18 mouse cellular contexts compared by ENCODE assay signal in the genomic region with DNA sequence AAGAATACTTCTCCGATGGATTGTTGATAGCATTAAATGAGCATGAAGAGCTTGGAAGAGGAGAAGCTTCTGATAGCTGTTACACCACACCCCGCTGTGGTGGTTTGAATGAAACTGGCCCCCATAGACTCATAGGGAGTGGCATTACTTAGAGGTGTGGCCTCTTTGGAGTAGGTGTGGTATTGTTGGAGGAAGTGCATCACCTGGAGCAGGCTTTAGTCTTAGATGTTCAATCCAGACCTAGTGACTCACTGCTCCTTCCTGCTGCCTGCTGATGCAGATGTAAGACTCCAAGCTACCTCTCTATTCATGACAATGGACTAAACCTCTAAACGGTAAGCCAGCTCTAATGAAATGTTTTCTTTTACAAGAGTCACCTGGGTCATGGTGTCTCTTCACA.
"Had no signal": no experiment of that assay in that cellular context is flagged by ENCODE, and none has a peak within 500 bp of the region (broad histone marks: within the 10 kb centered on the region; RNA-seq: fewer than 3 reads in every experiment).

No protein-coding gene starts in this region.

- DNase-seq: liver, postnatal 0 days; lung, adult 2 months; lung, postnatal 10 days; lung, postnatal 4 days; midbrain, embryonic 14.5 days; right cerebral cortex, adult 18-20 months; right cerebral cortex, postnatal 25 days; right cerebral cortex, postnatal 4 days; spleen, adult 18-20 months; thymus, adult 18-20 months; thymus, postnatal 14 days; thymus, postnatal 36 days had no signal

- H3K4me2 ChIP-seq: lung, embryonic 15.5 days; midbrain, embryonic 12.5 days; neural tube, embryonic 12.5 days had no signal

- H3K9me3 ChIP-seq: lung, embryonic 15.5 days; midbrain, embryonic 10.5 days; midbrain, embryonic 12.5 days; neural tube, embryonic 12.5 days had no signal

- H3K4me3 ChIP-seq: lung, embryonic 15.5 days; midbrain, embryonic 10.5 days; midbrain, embryonic 12.5 days; myocyte; neural tube, embryonic 12.5 days had no signal

- ATAC-seq: liver, postnatal 0 days; midbrain, embryonic 16.5 days had no signal

- H3K27me3 ChIP-seq: lung, embryonic 15.5 days; midbrain, embryonic 12.5 days; neural tube, embryonic 12.5 days had no signal

- H3K36me3 ChIP-seq: lung, embryonic 15.5 days; midbrain, embryonic 10.5 days; midbrain, embryonic 12.5 days; neural tube, embryonic 12.5 days had no signal

- H3K27ac ChIP-seq: lung, embryonic 15.5 days; midbrain, embryonic 10.5 days; midbrain, embryonic 12.5 days; neural tube, embryonic 12.5 days had no signal

- H3K4me1 ChIP-seq: neural tube, embryonic 12.5 days had no signal

- H3K9ac ChIP-seq: liver, postnatal 0 days; lung, embryonic 15.5 days; midbrain, embryonic 12.5 days; neural tube, embryonic 12.5 days had no signal
